Mouse (Mus musculus): ENCODE data around the gene Tenm4.
"Not testable (repeated sequence)": the region's sequence is repeated elsewhere in the genome, so short reads cannot be mapped to it uniquely, and the experiment has no call there.

Tenm4 gene

GRCm38 (mm10) chr7:96570965-96571364 is 399.9 kb downstream of the Tenm4 start:
- DNase-seq (ENCODE audit: low spot score in 2 of 2), result no peak

GRCm38 (mm10) chr7:96572995-96573394 is 401.9 kb downstream of the Tenm4 start:
- no peak for DNase-seq (ENCODE audit: low spot score in 2 of 2)

- no peak for DNase-seq (ENCODE audit: low spot score in 2 of 2)
Measured at GRCm38 (mm10) chr7:96575202-96575650, 404.2 kb downstream of the Tenm4 start.

GRCm38 (mm10) chr7:96582752-96583151 is 411.7 kb downstream of the Tenm4 start:
- DNase-seq (ENCODE audit: low spot score in 2 of 2), result no peak

GRCm38 (mm10) chr7:96587403-96587802 is 416.4 kb downstream of the Tenm4 start:
- DNase-seq (ENCODE audit: low spot score in 2 of 2), result no peak

- DNase-seq (ENCODE audit: low spot score in 2 of 2), result no peak
Measured at GRCm38 (mm10) chr7:96588567-96588966, 417.5 kb downstream of the Tenm4 start.

- no peak for DNase-seq (ENCODE audit: low spot score in 2 of 2)
Measured at GRCm38 (mm10) chr7:96595535-96596295, 424.7 kb downstream of the Tenm4 start.

GRCm38 (mm10) chr7:96596402-96597195 is 425.6 kb downstream of the Tenm4 start:
- no peak for DNase-seq (ENCODE audit: low spot score in 2 of 2)

- DNase-seq (ENCODE audit: low spot score in 2 of 2), result no peak
Measured at GRCm38 (mm10) chr7:96597871-96598270, 426.8 kb downstream of the Tenm4 start.

- no peak for DNase-seq (ENCODE audit: low spot score in 2 of 2)
Measured at GRCm38 (mm10) chr7:96599081-96599480, 428.0 kb downstream of the Tenm4 start.

GRCm38 (mm10) chr7:96600381-96600941 is 429.4 kb downstream of the Tenm4 start:
- no peak for DNase-seq (ENCODE audit: low spot score in 2 of 2)

GRCm38 (mm10) chr7:96604091-96604745 is 433.2 kb downstream of the Tenm4 start:
- DNase-seq (ENCODE audit: low spot score in 2 of 2), result no peak

- no peak for DNase-seq (ENCODE audit: low spot score in 2 of 2)
Measured at GRCm38 (mm10) chr7:96605316-96605715, 434.3 kb downstream of the Tenm4 start.

GRCm38 (mm10) chr7:96609854-96610586 is 439.0 kb downstream of the Tenm4 start:
- DNase-seq (ENCODE audit: low spot score in 2 of 2), result no peak

GRCm38 (mm10) chr7:96617371-96617770 is 446.3 kb downstream of the Tenm4 start:
- DNase-seq (ENCODE audit: low spot score in 2 of 2), result no peak

- DNase-seq (ENCODE audit: low spot score in 2 of 2), result no peak
Measured at GRCm38 (mm10) chr7:96619930-96620472, 449.0 kb downstream of the Tenm4 start.

GRCm38 (mm10) chr7:96626338-96626737 is 455.3 kb downstream of the Tenm4 start:
- DNase-seq (ENCODE audit: low spot score in 2 of 2), result no peak

GRCm38 (mm10) chr7:96630551-96630950 is 459.5 kb downstream of the Tenm4 start:
- DNase-seq (ENCODE audit: low spot score in 2 of 2), result not testable (repeated sequence)

- DNase-seq (ENCODE audit: low spot score in 2 of 2), result no peak
Measured at GRCm38 (mm10) chr7:96633008-96633407, 462.0 kb downstream of the Tenm4 start.

- DNase-seq (ENCODE audit: low spot score in 2 of 2), result no peak
Measured at GRCm38 (mm10) chr7:96635830-96636440, 464.9 kb downstream of the Tenm4 start.
